Mouse (Mus musculus) 3T3-L1 (cell line): ENCODE results near the gene Naaladl2.

ENCODE experiments used
- DNase-seq: peaks from one replicate; pipeline ENCODE4 v3.0.0-alpha.2; 2015; ENCODE audit warnings: low read depth, low spot score

The Naaladl2 gene

GRCm38 (mm10) chr3:24942170-24942569 is 201.9 kb downstream of the Naaladl2 start:
- no peak for DNase-seq

- DNase-seq: no peak
Measured at GRCm38 (mm10) chr3:24938507-24939182, 205.4 kb downstream of the Naaladl2 start.

- no peak for DNase-seq
Measured at GRCm38 (mm10) chr3:24921811-24922210, 222.2 kb downstream of the Naaladl2 start.

- DNase-seq: no peak
Measured at GRCm38 (mm10) chr3:24921401-24921800, 222.7 kb downstream of the Naaladl2 start.

- DNase-seq: no peak
Measured at GRCm38 (mm10) chr3:24905425-24905960, 238.6 kb downstream of the Naaladl2 start.

- no peak for DNase-seq
Measured at GRCm38 (mm10) chr3:24888801-24889200, 255.3 kb downstream of the Naaladl2 start.

GRCm38 (mm10) chr3:24872254-24872653 is 271.8 kb downstream of the Naaladl2 start:
- no peak for DNase-seq

GRCm38 (mm10) chr3:24852936-24853335 is 291.1 kb downstream of the Naaladl2 start:
- DNase-seq: no peak

GRCm38 (mm10) chr3:24796739-24797138 is 347.3 kb downstream of the Naaladl2 start:
- DNase-seq: no peak

GRCm38 (mm10) chr3:24787451-24788148 is 356.5 kb downstream of the Naaladl2 start:
- DNase-seq: no peak

- no peak for DNase-seq
Measured at GRCm38 (mm10) chr3:24784108-24784507, 360.0 kb downstream of the Naaladl2 start.

GRCm38 (mm10) chr3:24783462-24783829 is 360.6 kb downstream of the Naaladl2 start:
- DNase-seq: no peak

- DNase-seq: no peak
Measured at GRCm38 (mm10) chr3:24782784-24783461, 361.1 kb downstream of the Naaladl2 start.

- DNase-seq: no peak
Measured at GRCm38 (mm10) chr3:24781687-24782086, 362.4 kb downstream of the Naaladl2 start.

GRCm38 (mm10) chr3:24778416-24778815 is 365.6 kb downstream of the Naaladl2 start:
- no peak for DNase-seq

GRCm38 (mm10) chr3:24749055-24749454 is 395.0 kb downstream of the Naaladl2 start:
- no peak for DNase-seq

- no peak for DNase-seq
Measured at GRCm38 (mm10) chr3:24747182-24747856, 396.7 kb downstream of the Naaladl2 start.

GRCm38 (mm10) chr3:24743946-24744345 is 400.1 kb downstream of the Naaladl2 start:
- DNase-seq: no peak

GRCm38 (mm10) chr3:24719181-24719749 is 424.8 kb downstream of the Naaladl2 start:
- no peak for DNase-seq

- no peak for DNase-seq
Measured at GRCm38 (mm10) chr3:24714770-24715169, 429.3 kb downstream of the Naaladl2 start.

GRCm38 (mm10) chr3:24705778-24706423 is 438.2 kb downstream of the Naaladl2 start:
- no peak for DNase-seq
